Mouse (Mus musculus) retina, postnatal 7 days (tissue): Measurements from ENCODE around the gene Nrip1.

Experiments used
- DNase-seq: peaks from one replicate; pipeline ENCODE4 v3.0.0-alpha.2; 2012; ENCODE audit warnings: low read depth, low spot score

The Nrip1 gene

DNA sequence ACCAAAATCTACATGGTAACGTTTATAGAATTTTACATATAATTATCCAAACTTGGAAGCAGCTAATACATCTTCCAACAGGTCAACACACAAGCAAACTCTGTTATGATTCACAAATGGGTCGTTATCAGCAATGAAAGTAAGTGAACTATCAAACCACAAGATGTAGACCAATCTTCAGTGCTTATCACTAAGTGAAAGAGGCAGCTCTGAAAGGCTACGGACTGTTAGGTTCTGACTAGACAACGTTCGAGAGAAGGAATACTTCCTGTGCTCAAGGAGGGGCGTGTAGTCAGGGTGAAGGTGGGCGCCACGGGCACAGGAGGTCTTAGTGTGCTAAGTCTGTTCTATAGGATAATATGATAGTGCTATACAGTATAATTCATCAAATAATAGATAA lies 93.3 kb downstream of the Nrip1 start:
- DNase-seq, result no peak

GRCm38 (mm10) chr16:76276271-76276670 lies 97.4 kb downstream of the Nrip1 start:
- DNase-seq, result no peak

- no peak for DNase-seq
These were observed 98.0 kb downstream of the Nrip1 start for GRCm38 (mm10) chr16:76275584-76275983.

DNA sequence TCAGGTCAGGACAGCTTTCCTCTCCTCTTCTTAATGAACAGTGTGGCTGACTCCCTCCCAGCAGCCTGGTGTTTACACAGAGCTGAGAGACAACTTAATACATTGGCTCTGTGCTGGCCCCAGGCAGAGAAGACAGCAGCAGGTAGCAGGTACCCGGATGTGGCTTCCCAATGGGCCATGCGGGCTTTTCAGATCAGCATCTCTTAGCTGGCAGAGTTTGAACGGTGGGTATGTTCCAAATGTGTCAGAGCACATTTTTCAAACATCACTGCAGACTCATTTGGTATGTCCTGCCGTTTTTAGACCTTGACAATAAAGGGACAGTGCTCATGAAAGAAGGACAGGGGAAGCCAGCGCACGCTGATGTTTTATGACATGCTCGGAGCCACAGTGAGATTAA lies 98.5 kb downstream of the Nrip1 start:
- DNase-seq, result no peak

- DNase-seq, result no peak
These were observed 106.9 kb downstream of the Nrip1 start for GRCm38 (mm10) chr16:76266635-76267268.

- DNase-seq, result no peak
These were observed 107.8 kb downstream of the Nrip1 start for GRCm38 (mm10) chr16:76265874-76266273.

DNA sequence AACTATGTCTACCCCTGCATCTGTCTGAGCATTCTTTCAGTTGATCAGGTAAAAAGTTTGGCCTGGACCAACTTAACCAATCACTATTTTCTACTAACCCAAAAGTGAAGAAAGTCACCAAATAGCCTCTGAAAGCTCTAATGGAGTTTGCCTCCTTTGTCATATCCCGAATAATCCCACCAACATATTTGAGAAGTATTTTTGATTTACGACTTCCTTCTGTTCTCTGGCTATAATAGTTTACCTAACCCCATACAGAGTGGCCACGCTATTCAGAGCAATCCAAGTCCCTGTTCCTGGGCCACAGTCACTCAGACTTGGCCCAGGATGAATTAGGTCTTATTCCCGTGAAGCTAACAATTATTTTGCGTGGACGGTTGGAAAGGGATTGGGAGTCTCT lies 108.3 kb downstream of the Nrip1 start:
- DNase-seq, result no peak

DNA sequence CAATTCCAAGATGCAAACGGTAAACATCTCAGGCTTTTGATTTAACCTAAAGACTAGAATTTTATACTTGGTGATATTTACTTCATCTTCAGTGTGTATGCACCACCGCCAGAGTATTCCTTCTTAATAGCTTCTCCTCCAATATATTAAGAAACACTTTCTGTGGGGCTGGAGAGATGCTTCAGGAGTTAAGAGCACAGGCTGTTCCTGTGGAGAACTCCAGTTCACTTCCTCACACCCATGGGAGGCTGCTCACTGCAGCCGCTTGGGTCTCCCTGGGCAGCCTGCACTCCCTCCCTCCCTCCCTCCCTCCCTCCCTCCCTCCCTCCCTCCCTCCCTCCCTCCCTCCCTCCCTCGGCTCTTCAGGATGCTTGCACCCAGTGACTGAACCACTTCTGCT lies 110.2 kb downstream of the Nrip1 start:
- DNase-seq, result no peak

DNA sequence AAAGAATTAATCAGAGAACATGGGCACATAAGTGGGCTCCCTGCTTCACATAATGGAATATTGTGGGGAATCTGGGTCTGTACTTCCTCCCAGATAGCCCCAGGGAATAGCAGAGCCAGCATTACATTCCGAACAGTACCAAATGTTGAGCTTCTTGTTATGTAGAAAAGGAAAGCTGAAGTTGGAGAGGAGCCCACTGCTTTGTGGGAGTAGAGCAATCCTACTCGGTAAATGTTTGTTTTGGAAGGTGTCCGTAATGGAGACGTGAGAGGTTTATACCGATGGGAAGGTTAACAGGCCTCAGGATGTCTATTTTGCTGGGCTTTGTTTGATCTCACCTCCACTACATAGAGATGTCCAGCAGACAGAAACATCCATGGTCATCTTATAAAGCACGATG lies 113.3 kb downstream of the Nrip1 start:
- DNase-seq, result no peak

GRCm38 (mm10) chr16:76251826-76252225 lies 121.8 kb downstream of the Nrip1 start:
- DNase-seq, result no peak

DNA sequence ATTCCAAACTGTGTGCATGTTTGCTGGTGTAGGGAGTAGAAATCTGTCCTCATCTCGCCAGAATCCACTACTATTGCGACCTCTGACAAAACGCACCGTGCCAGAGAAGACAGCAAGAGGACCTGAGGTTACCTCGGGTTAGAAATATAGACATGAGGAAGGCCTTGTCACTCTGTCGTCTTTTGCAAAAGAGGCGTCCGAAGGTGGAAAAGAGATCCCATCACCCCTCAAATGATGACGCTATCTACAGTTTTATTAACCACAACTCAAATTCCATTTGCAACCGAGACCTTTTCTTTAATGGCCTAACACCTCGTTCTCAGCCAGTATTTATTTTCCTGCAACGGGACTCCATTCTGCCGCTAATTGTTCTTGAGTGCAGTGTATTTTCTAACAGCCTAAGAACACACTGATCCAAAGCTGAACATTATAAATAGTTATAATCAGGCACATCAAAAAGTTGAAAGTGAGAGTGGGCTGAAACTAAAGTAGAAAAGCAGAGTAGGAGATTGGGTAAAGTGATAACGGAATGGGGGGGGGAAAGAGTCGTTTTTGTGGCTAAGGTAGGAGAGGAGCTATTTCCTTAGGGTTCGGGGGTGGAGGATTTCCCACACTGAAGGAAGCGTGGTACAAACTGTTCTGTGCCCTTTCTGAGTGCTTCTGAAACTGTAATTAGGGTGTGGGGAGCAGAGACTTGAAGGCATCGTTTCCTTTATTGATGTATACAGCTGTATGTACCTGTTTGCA lies 124.1 kb downstream of the Nrip1 start:
- no peak for DNase-seq

- DNase-seq, result no peak
These were observed 130.8 kb downstream of the Nrip1 start for GRCm38 (mm10) chr16:76242850-76243249.

DNA sequence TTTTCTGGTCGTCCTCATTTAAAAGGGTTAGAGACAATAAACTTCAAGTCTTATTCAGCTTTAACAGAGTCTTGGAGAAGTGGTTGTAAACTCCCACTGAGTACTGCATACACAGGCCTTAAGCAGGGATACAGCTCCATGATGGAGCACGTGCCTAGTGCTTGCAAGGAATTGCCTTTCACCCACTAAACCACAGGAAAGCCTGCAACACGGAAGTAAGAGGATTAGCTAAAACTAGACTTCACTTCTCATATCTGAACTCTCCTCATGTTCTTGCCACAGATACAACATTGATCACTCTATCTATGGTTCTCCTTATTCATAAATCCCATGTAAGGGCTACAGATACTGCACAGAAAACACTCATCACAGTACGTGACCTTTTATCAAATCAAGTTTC lies 132.4 kb downstream of the Nrip1 start:
- DNase-seq, result no peak

- no peak for DNase-seq
These were observed 134.3 kb downstream of the Nrip1 start for GRCm38 (mm10) chr16:76239353-76239752.

DNA sequence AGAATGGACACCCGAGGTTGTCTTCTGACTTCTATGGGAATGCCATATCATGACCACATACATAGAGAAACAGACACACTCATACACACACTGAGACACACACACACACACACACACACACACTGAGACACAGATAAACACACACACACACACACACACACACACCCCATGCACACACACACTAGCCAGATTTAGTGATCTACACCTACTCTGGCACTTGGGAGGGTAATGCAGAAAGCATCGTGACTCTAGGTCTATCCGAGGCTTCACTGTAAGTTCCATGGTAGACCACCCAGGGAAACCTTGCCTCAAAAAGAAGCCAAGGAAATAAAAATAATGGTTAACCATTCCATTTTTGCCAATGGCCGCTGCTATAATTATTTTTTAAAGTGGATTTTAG lies 134.8 kb downstream of the Nrip1 start:
- DNase-seq, result no peak
